Mouse (Mus musculus): ENCODE measurements around the gene Alyref2. TPM values are rescaled to one million over a fixed set of nuclear protein-coding genes. Genes with fewer than 3 reads are reported as not detected.

Gene Alyref2
- total RNA-seq, 1 experiment: 4.0 TPM

DNA sequence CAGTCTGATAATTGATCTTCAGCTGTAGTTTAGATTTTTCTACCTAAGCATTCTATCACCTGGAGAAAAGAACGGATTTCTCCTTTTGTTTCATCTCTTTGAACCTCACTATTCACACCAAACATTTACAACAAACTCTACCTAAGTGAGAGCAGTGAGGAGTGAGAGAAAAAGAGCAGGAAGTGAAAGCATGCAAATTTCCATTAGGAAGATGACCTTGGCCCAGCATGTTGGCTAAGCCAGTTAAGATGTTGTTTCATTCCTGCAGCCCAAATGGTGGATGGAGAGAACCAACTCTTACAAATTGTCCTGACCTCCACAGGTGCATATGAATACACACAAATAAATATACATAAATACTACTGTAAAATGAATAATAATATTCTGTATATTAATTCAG lies 37.4 kb downstream of the Alyref2 start:
- no peak overlapping the region for H3K27ac ChIP-seq (ENCODE audit: insufficient read depth, low read depth, low read length, poor library complexity, severe bottlenecking)
- H3K9ac ChIP-seq (ENCODE audit: insufficient read depth, low read depth, low read length, poor library complexity, severe bottlenecking): no peak overlapping the region
- no peaks in the 10 kb centered on the region for H3K4me1 ChIP-seq (ENCODE audit: control insufficient read depth in 2 of 2, insufficient read depth in 2 of 2, low read length in 2 of 2, poor library complexity in 1 of 2)
- no peak for DNase-seq (ENCODE audit: low read depth, low spot score)
- TF ChIP-seq MAFK (IDR thresholded peaks at IDR 0.05; ENCODE audit: insufficient read depth, low read depth, low read length) (no peak), ZNF384 (IDR thresholded peaks at IDR 0.05; ENCODE audit: low read depth, low read length) (no peak), CHD2 (IDR thresholded peaks at IDR 0.05; ENCODE audit: low read depth, low read length) (no peak), ZC3H11A (IDR thresholded peaks at IDR 0.05; ENCODE audit: borderline replicate concordance, low read depth, low read length) (no peak; the same call in 1 of the 2 replicates), HCFC1 (IDR thresholded peaks at IDR 0.05; ENCODE audit: borderline replicate concordance, insufficient read depth, low read length) (no peak)
- no peaks in the 10 kb centered on the region for H3K36me3 ChIP-seq (ENCODE audit: control insufficient read depth, insufficient read depth, low read length, poor library complexity, severe bottlenecking)
- H3K4me3 ChIP-seq (ENCODE audit: insufficient read depth in 1 of 2, low read depth in 1 of 2, low read length in 2 of 2, poor library complexity in 1 of 2, severe bottlenecking in 1 of 2): no peak overlapping the region
- in situ Hi-C loops (cut with MboI; ENCODE audit: low sequenced_read_pairs in 2 of 2, unreplicated experiment in 2 of 2): no loop called here
- 0 out of 2 replicates have a peak, but pooled peaks cover 2% of the 10 kb centered on the region for H3K9me3 ChIP-seq (ENCODE audit: control insufficient read depth, insufficient read depth, low read depth, low read length)

DNA sequence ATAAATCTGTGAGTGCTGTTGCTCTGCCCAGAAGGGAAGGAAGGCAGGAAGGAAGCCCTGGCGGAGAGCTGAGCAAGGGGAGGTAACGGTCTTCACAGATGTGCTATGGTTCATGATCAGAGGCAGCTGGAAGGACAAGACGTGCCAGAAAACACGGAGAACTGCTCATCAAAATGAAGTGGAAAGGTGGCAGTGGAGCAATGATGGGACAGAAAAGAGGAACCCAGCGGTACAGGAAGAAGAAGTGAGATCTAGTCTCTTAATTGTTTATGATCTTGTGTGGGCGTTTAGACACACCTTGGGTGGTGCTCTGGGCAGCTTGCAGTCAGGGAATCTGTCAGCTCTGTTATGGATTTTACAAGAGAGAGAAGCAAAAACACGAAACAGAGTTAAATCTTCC lies 48.0 kb downstream of the Alyref2 start:
- Histone ChIP-seq H3K9ac (ENCODE audit: insufficient read depth, low read depth, low read length, poor library complexity, severe bottlenecking) (no peak overlapping the region), H3K36me3 (ENCODE audit: control insufficient read depth, insufficient read depth, low read length, poor library complexity, severe bottlenecking) (no peaks in the 10 kb centered on the region), H3K4me1 (ENCODE audit: control insufficient read depth in 2 of 2, insufficient read depth in 2 of 2, low read length in 2 of 2, poor library complexity in 1 of 2) (no peaks in the 10 kb centered on the region), H3K9me3 (ENCODE audit: control insufficient read depth, insufficient read depth, low read depth, low read length) (no peaks in the 10 kb centered on the region), H3K4me3 (ENCODE audit: insufficient read depth in 1 of 2, low read depth in 1 of 2, low read length in 2 of 2, poor library complexity in 1 of 2, severe bottlenecking in 1 of 2) (no peak overlapping the region), H3K27ac (ENCODE audit: insufficient read depth, low read depth, low read length, poor library complexity, severe bottlenecking) (no peak overlapping the region)
- DNase-seq (ENCODE audit: low read depth, low spot score): no peak
- TF ChIP-seq CHD2 (IDR thresholded peaks at IDR 0.05; ENCODE audit: low read depth, low read length) (no peak), ZC3H11A (IDR thresholded peaks at IDR 0.05; ENCODE audit: borderline replicate concordance, low read depth, low read length) (no peak), ZNF384 (IDR thresholded peaks at IDR 0.05; ENCODE audit: low read depth, low read length) (no peak), MAFK (IDR thresholded peaks at IDR 0.05; ENCODE audit: insufficient read depth, low read depth, low read length) (no peak), HCFC1 (IDR thresholded peaks at IDR 0.05; ENCODE audit: borderline replicate concordance, insufficient read depth, low read length) (no peak)
- in situ Hi-C loops (cut with MboI; ENCODE audit: low sequenced_read_pairs in 2 of 2, unreplicated experiment in 2 of 2): no loop called here

DNA sequence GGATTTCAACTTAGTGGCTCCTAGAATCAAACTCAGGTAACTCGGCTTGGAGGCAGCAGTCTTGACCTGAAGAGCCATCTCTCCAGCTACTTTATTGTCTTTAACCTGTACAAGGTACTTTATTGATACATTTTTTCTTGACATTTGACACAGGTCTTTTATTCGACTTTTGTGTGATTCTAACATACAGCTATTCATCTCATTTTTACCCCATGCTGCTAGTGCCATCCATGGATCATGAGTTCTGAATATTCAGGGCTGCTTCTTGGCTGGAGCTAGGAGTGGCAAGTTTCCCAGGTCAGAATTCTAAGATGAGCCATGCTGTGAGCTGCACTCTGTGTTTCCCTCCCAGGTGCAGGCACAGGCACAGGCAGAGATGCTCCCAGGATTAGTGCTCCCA lies 49.0 kb downstream of the Alyref2 start:
- no peak overlapping the region for H3K9ac ChIP-seq (ENCODE audit: insufficient read depth, low read depth, low read length, poor library complexity, severe bottlenecking)
- no peak for DNase-seq (ENCODE audit: low read depth, low spot score)
- no peaks in the 10 kb centered on the region for H3K36me3 ChIP-seq (ENCODE audit: control insufficient read depth, insufficient read depth, low read length, poor library complexity, severe bottlenecking)
- H3K9me3 ChIP-seq (ENCODE audit: control insufficient read depth, insufficient read depth, low read depth, low read length): no peaks in the 10 kb centered on the region
- TF ChIP-seq CHD2 (IDR thresholded peaks at IDR 0.05; ENCODE audit: low read depth, low read length) (no peak), HCFC1 (IDR thresholded peaks at IDR 0.05; ENCODE audit: borderline replicate concordance, insufficient read depth, low read length) (no peak), ZNF384 (IDR thresholded peaks at IDR 0.05; ENCODE audit: low read depth, low read length) (no peak), MAFK (IDR thresholded peaks at IDR 0.05; ENCODE audit: insufficient read depth, low read depth, low read length) (no peak)
- H3K4me3 ChIP-seq (ENCODE audit: insufficient read depth in 1 of 2, low read depth in 1 of 2, low read length in 2 of 2, poor library complexity in 1 of 2, severe bottlenecking in 1 of 2): no peak overlapping the region
- no peaks in the 10 kb centered on the region for H3K4me1 ChIP-seq (ENCODE audit: control insufficient read depth in 2 of 2, insufficient read depth in 2 of 2, low read length in 2 of 2, poor library complexity in 1 of 2)
- in situ Hi-C loops (cut with MboI; ENCODE audit: low sequenced_read_pairs in 2 of 2, unreplicated experiment in 2 of 2): no loop called here
- H3K27ac ChIP-seq (ENCODE audit: insufficient read depth, low read depth, low read length, poor library complexity, severe bottlenecking): no peak overlapping the region

DNA sequence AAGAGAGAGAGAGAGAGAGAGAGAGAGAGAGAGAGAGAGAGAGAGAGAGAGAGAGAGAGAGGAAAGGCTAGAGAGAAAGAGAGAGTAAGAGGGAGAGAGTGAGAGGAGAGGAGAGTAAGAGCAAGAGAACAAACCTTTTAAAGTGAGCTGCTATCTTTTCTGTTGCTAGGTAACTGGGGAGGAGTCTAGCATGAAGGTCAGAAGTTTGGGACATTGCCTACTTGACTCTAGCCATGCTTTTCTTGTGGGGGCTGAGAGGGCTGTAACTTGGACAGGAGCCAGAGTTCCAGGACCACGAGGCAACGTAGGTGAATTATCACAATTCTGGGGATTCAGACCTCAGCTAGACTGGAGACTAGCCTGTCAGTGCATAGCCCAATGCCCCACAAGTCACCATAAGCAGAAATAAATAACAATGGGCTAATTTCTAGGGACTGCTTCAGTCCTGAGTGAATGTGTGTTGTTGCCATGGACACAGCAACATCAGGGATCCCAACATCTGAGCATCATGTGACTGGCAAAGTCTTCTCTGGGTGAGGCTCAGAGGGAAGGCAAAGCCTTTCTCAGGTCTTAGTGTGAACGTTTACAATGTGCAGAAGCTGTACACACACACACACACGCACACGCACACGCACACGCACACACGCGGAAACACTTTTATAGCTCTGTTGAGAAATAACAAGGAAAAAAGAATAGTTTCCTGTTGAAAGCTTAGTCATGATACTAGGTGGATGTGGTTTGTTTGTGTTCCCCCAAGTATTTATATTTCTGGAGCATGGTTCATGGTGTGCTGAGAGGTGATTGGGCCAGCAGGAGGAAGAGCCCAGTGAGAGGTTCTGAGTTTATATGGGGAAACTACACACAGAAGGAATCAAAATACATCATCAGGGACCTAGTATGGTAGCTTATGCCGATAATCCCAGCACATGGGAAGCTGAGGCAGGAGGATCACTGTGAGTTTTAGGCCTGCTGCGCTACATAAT lies 50.4 kb downstream of the Alyref2 start:
- H3K27ac ChIP-seq (ENCODE audit: insufficient read depth, low read depth, low read length, poor library complexity, severe bottlenecking): no peak overlapping the region
- no peaks in the 10 kb centered on the region for H3K9me3 ChIP-seq (ENCODE audit: control insufficient read depth, insufficient read depth, low read depth, low read length)
- TF ChIP-seq ZC3H11A (IDR thresholded peaks at IDR 0.05; ENCODE audit: borderline replicate concordance, low read depth, low read length): no peak
- no peak for TF ChIP-seq ZNF384 (IDR thresholded peaks at IDR 0.05; ENCODE audit: low read depth, low read length)
- TF ChIP-seq MAFK (IDR thresholded peaks at IDR 0.05; ENCODE audit: insufficient read depth, low read depth, low read length): no peak
- no peak for TF ChIP-seq CHD2 (IDR thresholded peaks at IDR 0.05; ENCODE audit: low read depth, low read length)
- no peak for TF ChIP-seq HCFC1 (IDR thresholded peaks at IDR 0.05; ENCODE audit: borderline replicate concordance, insufficient read depth, low read length)
- H3K4me3 ChIP-seq (ENCODE audit: insufficient read depth in 1 of 2, low read depth in 1 of 2, low read length in 2 of 2, poor library complexity in 1 of 2, severe bottlenecking in 1 of 2): no peak overlapping the region
- no peak overlapping the region for H3K9ac ChIP-seq (ENCODE audit: insufficient read depth, low read depth, low read length, poor library complexity, severe bottlenecking)
- in situ Hi-C loops (cut with MboI; ENCODE audit: low sequenced_read_pairs in 2 of 2, unreplicated experiment in 2 of 2): no loop called here
- H3K36me3 ChIP-seq (ENCODE audit: control insufficient read depth, insufficient read depth, low read length, poor library complexity, severe bottlenecking): no peaks in the 10 kb centered on the region
- H3K4me1 ChIP-seq (ENCODE audit: control insufficient read depth in 2 of 2, insufficient read depth in 2 of 2, low read length in 2 of 2, poor library complexity in 1 of 2): no peaks in the 10 kb centered on the region
- no peak for DNase-seq (ENCODE audit: low read depth, low spot score)

Other genes starting within 250 kb of the Alyref2 start
- gene B4galt3, start 233.2 kb upstream of the Alyref2 start, total RNA-seq (2012; rRNA removed): 35.8 and 51.0 TPM in 2 replicates
- 15.5 and 23.6 TPM in 2 replicates for gene Ppox, start 222.3 kb upstream of the Alyref2 start, total RNA-seq (2012; rRNA removed)
- 23.1 and 30.7 TPM in 2 replicates for gene Usp21, start 215.5 kb upstream of the Alyref2 start, total RNA-seq (2012; rRNA removed)
- gene Ufc1, start 208.5 kb upstream of the Alyref2 start, total RNA-seq (2012; rRNA removed): 59.1 and 78.8 TPM in 2 replicates
- 23.9 and 25.7 TPM in 2 replicates for gene Dedd, start 174.3 kb upstream of the Alyref2 start, total RNA-seq (2012; rRNA removed)
- 18.1 and 24.4 TPM in 2 replicates for gene Nit1, start 157.8 kb upstream of the Alyref2 start, total RNA-seq (2012; rRNA removed)
- gene Pfdn2, start 157.8 kb upstream of the Alyref2 start, total RNA-seq (2012; rRNA removed): 41.1 and 41.6 TPM in 2 replicates
- 0.85 and 1.1 TPM in 2 replicates for gene Klhdc9, start 142.7 kb upstream of the Alyref2 start, total RNA-seq (2012; rRNA removed)
- 1.9 and 3.0 TPM in 2 replicates for gene Nectin4, start 133.4 kb upstream of the Alyref2 start, total RNA-seq (2012; rRNA removed)
- 8.0 and 9.0 TPM in 2 replicates for gene Arhgap30, start 114.5 kb upstream of the Alyref2 start, total RNA-seq (2012; rRNA removed)
- 151 and 164 TPM in 2 replicates for gene Usf1, start 92.2 kb upstream of the Alyref2 start, total RNA-seq (2012; rRNA removed)
- 6.2 and 11.2 TPM in 2 replicates for gene Tstd1, start 84.6 kb upstream of the Alyref2 start, total RNA-seq (2012; rRNA removed)
- gene F11r, start 65.9 kb upstream of the Alyref2 start, total RNA-seq (2012; rRNA removed): 74.9 and 132 TPM in 2 replicates
- not detected in 2 replicates for gene Itln1, start 31.8 kb downstream of the Alyref2 start, total RNA-seq (2012; rRNA removed)
- gene Cd244a, start 55.7 kb downstream of the Alyref2 start, total RNA-seq (2012; rRNA removed): not detected in 2 replicates
- 0.13 TPM in 1 of 2 replicates, not detected in the other for gene Ly9, start 103.9 kb downstream of the Alyref2 start, total RNA-seq (2012; rRNA removed)
- not detected in 2 replicates for gene Slamf7, start 149.6 kb downstream of the Alyref2 start, total RNA-seq (2012; rRNA removed)
- 0.22 TPM in 1 of 2 replicates, not detected in the other for gene Cd48, start 178.5 kb downstream of the Alyref2 start, total RNA-seq (2012; rRNA removed)

Measured in ES-E14 (cell line).